Mouse (Mus musculus) liver, adult 10 weeks (tissue): Measurements from ENCODE around the gene Osgin1. TPM values are rescaled to one million over a fixed set of nuclear protein-coding genes. Genes with fewer than 3 reads are reported as not detected.

Source experiments
- polyA plus RNA-seq: library from polyadenylated mRNA; stranded (reverse); fragments of 350-450 nt; fragmentation: Illumina TruSeq; extraction: RNeasy Lipid Tissue Mini Kit (QIAGEN cat#74804); gene quantifications from one replicate; pipeline ENCODE4 v1.2.3, GENCODE M21; 2014; ENCODE audit warnings: low read depth, low replicate concordance

Gene Osgin1
- polyA plus RNA-seq, result 5.6 TPM

GRCm38 (mm10) chr8:119433582-119434174 lies at the start of gene Osgin1:
Gene Osgin1, plus strand, starts transcription at chr8:119434124.

GRCm38 (mm10) chr8:119394524-119395026 lies 39.3 kb upstream of the Osgin1 start, which contains the start of gene Mlycd:
Gene Mlycd, plus strand, starts transcription at chr8:119394878.

GRCm38 (mm10) chr8:119446211-119446989 lies 12.5 kb downstream of the Osgin1 start, which contains the start of gene Necab2:
Gene Necab2, plus strand, starts transcription at chr8:119446719.

Other genes with a start within 250 kb of the Osgin1 start
- gene Hsbp1, start 89.6 kb upstream of the Osgin1 start, polyA plus RNA-seq, result 112 TPM
- 6.6 TPM for gene Mlycd, start 39.2 kb upstream of the Osgin1 start, polyA plus RNA-seq
- gene Necab2, start 12.6 kb downstream of the Osgin1 start, polyA plus RNA-seq, result not detected
- gene Slc38a8, start 67.6 kb downstream of the Osgin1 start, polyA plus RNA-seq, result not detected
- 13.8 TPM for gene Mbtps1, start 124.6 kb downstream of the Osgin1 start, polyA plus RNA-seq
- gene Hsdl1, start 141.1 kb downstream of the Osgin1 start, polyA plus RNA-seq, result 2.6 TPM
- gene Dnaaf1, start 141.1 kb downstream of the Osgin1 start, polyA plus RNA-seq, result not detected
- gene Taf1c, start 171.1 kb downstream of the Osgin1 start, polyA plus RNA-seq, result not detected
- not detected for gene Adad2, start 178.6 kb downstream of the Osgin1 start, polyA plus RNA-seq
- gene Kcng4, start 201.6 kb downstream of the Osgin1 start, polyA plus RNA-seq, result not detected
- gene Wfdc1, start 232.2 kb downstream of the Osgin1 start, polyA plus RNA-seq, result 2.4 TPM